Mouse (Mus musculus): ENCODE measurements around the gene Gm10283. TPM values are rescaled to one million over a fixed set of nuclear protein-coding genes. Genes with fewer than 3 reads are reported as not detected.
"Not testable (repeated sequence)": the region's sequence is repeated elsewhere in the genome, so short reads cannot be mapped to it uniquely, and the experiment has no call there.

The Gm10283 gene
- total RNA-seq (2021), result not detected
- long read RNA-seq, experiment 1, result 0 reads
- long read RNA-seq, experiment 2, result 0 reads

DNA sequence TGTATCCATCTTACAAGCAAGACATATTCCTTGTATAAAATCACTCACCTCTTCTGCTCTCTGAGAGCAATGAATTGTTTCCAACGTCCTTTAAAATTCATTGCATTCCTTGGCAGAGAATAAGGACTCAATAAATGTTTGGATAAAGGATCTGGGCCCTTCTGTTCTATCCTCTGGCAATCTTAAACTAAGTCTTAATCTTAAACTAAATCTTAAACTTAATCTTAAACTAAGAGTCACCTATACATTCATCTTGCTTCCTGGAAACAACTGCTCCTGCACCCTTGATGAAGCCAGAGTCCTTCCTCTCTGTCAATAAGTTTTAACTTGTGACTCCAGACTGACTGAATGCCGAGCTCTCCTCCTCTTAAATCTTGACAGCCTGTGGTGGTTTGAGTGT, at the start of gene Gm10283:
Gene Gm10283 (minus strand): TSS at position 101 of the 400 bp plus-strand sequence.
- TF ChIP-seq CTCF (IDR thresholded peaks at IDR 0.05), result no peak
- Histone ChIP-seq H3K27ac (no peak within 1 kb of the TSS), H3K4me3 (no peak within 1 kb of the TSS)
- intact Hi-C loops (cut with DNase I), result loop anchor here (10.0 kb wide), 1 partner anchor 92 kb away; no protein-coding TSS in a partner anchor
- no peak for DNase-seq

- DNase-seq, result no peak
- Histone ChIP-seq H3K27ac (no peak overlapping the region), H3K4me3 (no peak overlapping the region)
- intact Hi-C loops (cut with DNase I), result no loop called here
- no peak for TF ChIP-seq CTCF (IDR thresholded peaks at IDR 0.05)
Observed at GRCm38 (mm10) chr8:60534945-60535344, 31.9 kb upstream of the Gm10283 start.

DNA sequence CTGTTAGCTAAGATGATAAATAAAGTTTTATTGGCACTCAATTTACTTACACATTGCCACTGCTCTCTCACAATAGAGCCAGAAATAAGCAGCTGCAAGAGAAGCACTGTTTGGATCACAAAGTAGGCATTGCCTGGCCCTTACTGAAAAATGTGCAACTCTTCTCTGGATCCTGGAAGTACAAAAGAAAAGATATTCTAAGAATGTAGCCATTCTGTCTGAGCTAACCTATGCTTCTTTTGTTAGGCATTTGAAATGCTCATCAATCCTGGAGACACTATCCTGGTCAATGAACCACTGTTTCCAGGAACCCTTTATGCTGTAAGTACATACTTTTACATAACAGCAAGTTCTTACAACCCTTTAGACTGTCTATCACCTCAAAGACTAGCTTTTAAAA, 15.3 kb upstream of the Gm10283 start:
- no peak overlapping the region for H3K27ac ChIP-seq
- H3K4me3 ChIP-seq, result no peak overlapping the region
- no peak for DNase-seq
- intact Hi-C loops (cut with DNase I), result no loop called here
- no peak for TF ChIP-seq CTCF (IDR thresholded peaks at IDR 0.05)

- intact Hi-C loops (cut with DNase I), result loop anchor here (2.0 to 10.0 kb wide), 2 partner anchors 89 to 361 kb away; no protein-coding TSS in a partner anchor
- Histone ChIP-seq H3K4me3 (peak within 1 kb of the TSS; percentile 67), H3K27ac (no peak within 1 kb of the TSS)
- peak; percentile 50 for DNase-seq
- TF ChIP-seq CTCF (IDR thresholded peaks at IDR 0.05), result peak; percentile 75
Observed at GRCm38 (mm10) chr8:60505653-60506521, 2.9 kb upstream of the Gm10283 start, which contains the start of gene Aadat. Gene Aadat, plus strand, starts transcription at chr8:60505932.

GRCm38 (mm10) chr8:60495046-60495445, 8.0 kb downstream of the Gm10283 start:
- intact Hi-C loops (cut with DNase I); DNase-seq; H3K27ac ChIP-seq; H3K4me3 ChIP-seq: not testable (repeated sequence)

GRCm38 (mm10) chr8:60494606-60495005, 8.4 kb downstream of the Gm10283 start:
- intact Hi-C loops (cut with DNase I), result no loop called here
- no peak for TF ChIP-seq CTCF (IDR thresholded peaks at IDR 0.05)
- H3K4me3 ChIP-seq, result no peak overlapping the region
- DNase-seq, result no peak
- H3K27ac ChIP-seq, result no peak overlapping the region

DNA sequence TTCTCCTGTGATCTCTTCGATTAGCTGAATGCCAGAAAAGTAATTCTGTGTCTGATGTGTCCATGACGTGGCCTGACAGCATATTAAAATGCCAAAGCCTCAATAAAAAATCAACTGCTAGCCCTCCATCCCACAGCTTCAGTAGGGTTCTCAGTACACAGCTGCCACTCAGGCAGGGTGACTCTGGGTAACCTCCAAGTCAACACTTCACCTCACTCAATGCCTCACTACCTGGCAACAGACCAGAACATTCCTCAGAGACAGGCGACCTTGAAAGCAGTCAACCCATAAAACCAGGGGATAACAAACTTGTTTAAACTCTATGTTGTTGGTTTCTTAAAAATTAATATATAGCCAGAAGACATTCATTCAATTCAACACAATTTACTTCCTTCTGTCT, 10.5 kb downstream of the Gm10283 start:
- no peak for TF ChIP-seq CTCF (IDR thresholded peaks at IDR 0.05)
- DNase-seq, result no peak
- no peak overlapping the region for H3K27ac ChIP-seq
- intact Hi-C loops (cut with DNase I), result no loop called here
- no peak overlapping the region for H3K4me3 ChIP-seq

DNA sequence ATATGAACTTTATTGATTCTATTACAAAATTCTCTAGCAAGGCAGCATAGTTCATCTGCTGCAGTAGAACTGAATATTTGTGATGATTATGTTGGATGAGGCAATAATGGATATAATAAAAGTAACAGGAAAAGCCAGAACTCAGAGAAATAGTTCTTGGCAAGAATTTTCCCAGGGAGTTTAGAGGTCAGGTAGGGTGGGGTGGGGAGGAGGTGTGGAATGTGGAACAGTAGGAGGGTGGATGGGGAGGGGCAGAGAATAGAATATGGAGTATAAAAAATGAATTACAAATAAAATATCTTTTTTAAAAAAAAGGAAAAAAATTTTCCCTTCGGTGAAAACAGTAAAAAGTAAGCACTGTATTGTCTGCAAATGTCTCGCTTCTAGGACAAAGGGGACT, 11.1 kb downstream of the Gm10283 start:
- intact Hi-C loops (cut with DNase I), result no loop called here
- Histone ChIP-seq H3K27ac (no peak overlapping the region), H3K4me3 (no peak overlapping the region)
- TF ChIP-seq CTCF (IDR thresholded peaks at IDR 0.05), result no peak
- no peak for DNase-seq

DNA sequence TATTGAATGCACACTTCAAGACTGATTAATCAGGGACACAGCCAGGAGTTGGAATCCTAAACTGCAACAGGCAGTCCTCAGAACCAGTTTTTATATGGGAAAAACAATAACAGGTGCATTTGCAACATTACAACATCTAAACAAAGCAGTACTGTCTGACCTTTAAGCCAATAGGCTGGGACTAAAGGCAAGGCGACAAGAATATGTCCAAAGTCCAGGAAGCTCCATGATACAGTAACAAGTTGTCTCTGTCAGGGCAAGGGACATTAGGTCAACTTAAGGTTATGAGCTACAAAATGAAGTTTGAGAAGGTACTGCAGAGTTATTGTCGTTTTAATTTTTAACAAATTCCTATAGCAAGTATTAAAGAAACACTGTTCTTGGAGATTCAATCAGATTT, 12.9 kb downstream of the Gm10283 start:
- no peak for TF ChIP-seq CTCF (IDR thresholded peaks at IDR 0.05)
- Histone ChIP-seq H3K4me3 (no peak overlapping the region), H3K27ac (no peak overlapping the region)
- no peak for DNase-seq
- intact Hi-C loops (cut with DNase I), result no loop called here

DNA sequence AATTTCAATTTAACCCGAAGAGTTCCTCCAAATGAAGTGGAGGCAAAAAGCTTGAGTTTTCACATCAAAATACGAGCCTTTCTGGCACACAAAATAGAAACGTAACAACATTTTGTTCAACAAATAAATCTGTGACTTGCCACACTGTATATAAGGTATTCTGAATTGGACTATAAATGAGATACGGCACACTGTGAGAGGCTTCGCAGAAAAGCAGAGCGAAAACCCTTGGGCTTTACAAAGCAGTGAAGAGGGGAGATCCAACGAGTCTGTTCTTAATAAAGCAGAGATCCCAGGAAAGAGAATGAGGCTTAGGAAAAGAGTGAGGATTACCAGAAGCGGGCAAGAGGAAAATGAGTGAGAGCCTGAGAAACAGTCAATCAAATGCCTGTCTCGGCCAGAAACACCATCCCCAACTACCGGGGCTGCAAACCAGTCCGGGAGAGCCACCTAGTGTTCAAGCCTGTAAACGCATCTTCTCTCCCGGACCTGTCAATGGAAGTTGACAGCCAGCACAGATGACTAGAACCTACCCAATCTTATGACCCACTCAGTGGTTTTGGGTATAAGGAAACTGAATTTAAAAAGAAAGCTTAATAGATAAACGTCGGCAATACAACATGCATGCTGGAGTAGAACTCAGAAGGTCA, 36.2 kb downstream of the Gm10283 start:
- TF ChIP-seq CTCF (IDR thresholded peaks at IDR 0.05), result peak; percentile 83
- H3K27ac ChIP-seq, result no peak overlapping the region
- intact Hi-C loops (cut with DNase I), result loop anchor here (10.0 kb wide), 1 partner anchor 1582 kb away; no protein-coding TSS in a partner anchor
- peak; percentile 60 for DNase-seq
- H3K4me3 ChIP-seq, result no peak overlapping the region; the same call in 1 of the 2 replicates

GRCm38 (mm10) chr8:60449296-60449695, 53.7 kb downstream of the Gm10283 start:
- intact Hi-C loops (cut with DNase I), result no loop called here

GRCm38 (mm10) chr8:60444989-60445388, 58.0 kb downstream of the Gm10283 start:
- no peak for DNase-seq
- Histone ChIP-seq H3K27ac (no peak overlapping the region), H3K4me3 (no peak overlapping the region)
- TF ChIP-seq CTCF (IDR thresholded peaks at IDR 0.05), result peak; percentile 21; the same call in 1 of the 2 replicates
- intact Hi-C loops (cut with DNase I), result no loop called here

More at GRCm38 (mm10) chr8:60449296-60449695, 53.7 kb downstream of the Gm10283 start:
- no peak overlapping the region for H3K4me3 ChIP-seq
- TF ChIP-seq CTCF (IDR thresholded peaks at IDR 0.05), result no peak
- no peak overlapping the region for H3K27ac ChIP-seq
- DNase-seq, result no peak

GRCm38 (mm10) chr8:60438557-60438956, 64.4 kb downstream of the Gm10283 start:
- no peak for TF ChIP-seq CTCF (IDR thresholded peaks at IDR 0.05)
- intact Hi-C loops (cut with DNase I), result no loop called here
- Histone ChIP-seq H3K27ac (no peak overlapping the region), H3K4me3 (no peak overlapping the region)
- DNase-seq, result no peak

Data from gastrocnemius, adult 2 months (tissue).